Mouse (Mus musculus) thymus, adult 18-20 months (tissue): ENCODE measurements around the gene Kcnq4.

Experiments used
- DNase-seq, 2 experiments: peaks; one replicate each; pipeline ENCODE4 v3.0.0; 2022; ENCODE audit warnings: mixed read lengths in 2 of 2

Gene Kcnq4

GRCm38 (mm10) chr4:120721574-120721973 is 26.8 kb downstream of the Kcnq4 start:
- no peak for DNase-seq

DNA sequence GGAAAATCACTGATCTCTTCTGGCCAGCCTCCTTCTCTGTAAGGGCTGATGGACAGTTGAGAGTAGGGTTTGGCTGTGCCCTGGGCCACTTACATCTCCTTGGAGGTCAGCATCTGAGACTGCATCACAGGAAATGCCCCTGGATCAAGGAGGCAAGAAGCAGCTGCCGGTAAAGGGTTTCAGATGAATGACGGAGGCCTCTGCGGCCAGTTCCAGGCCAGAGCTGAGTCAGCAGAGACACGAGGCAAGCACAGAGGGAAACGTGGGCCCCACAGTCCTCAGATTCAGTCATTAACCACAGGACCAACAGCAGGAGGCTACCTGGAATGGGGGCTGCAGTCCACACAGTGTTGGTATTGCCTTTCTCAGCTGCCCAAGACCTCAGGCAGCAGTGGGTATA is 29.3 kb downstream of the Kcnq4 start:
- no peak for DNase-seq

GRCm38 (mm10) chr4:120717591-120717990 is 30.8 kb downstream of the Kcnq4 start:
- DNase-seq: no peak

DNA sequence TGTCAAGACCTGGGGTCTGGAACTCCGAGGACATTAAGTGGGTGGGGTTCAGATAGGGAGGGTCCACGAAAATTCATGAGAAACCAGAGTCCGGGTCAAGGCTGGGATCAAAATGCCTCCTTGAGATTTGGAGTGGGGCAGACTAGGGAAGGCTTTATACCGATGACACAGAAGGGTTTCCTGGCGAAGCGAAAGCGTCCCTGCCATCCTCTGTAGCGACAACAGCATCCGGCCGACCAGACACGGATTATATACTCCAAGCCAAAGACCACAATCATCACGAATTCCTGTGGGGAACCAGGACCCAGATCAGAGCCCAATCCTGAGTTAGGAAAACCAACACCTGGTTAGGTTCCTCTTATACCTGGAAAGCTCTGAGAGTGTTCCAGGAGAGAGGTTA is 31.6 kb downstream of the Kcnq4 start:
- DNase-seq: no peak

GRCm38 (mm10) chr4:120716141-120716571 is 32.3 kb downstream of the Kcnq4 start:
- DNase-seq: peak; percentile 26 to 28

DNA sequence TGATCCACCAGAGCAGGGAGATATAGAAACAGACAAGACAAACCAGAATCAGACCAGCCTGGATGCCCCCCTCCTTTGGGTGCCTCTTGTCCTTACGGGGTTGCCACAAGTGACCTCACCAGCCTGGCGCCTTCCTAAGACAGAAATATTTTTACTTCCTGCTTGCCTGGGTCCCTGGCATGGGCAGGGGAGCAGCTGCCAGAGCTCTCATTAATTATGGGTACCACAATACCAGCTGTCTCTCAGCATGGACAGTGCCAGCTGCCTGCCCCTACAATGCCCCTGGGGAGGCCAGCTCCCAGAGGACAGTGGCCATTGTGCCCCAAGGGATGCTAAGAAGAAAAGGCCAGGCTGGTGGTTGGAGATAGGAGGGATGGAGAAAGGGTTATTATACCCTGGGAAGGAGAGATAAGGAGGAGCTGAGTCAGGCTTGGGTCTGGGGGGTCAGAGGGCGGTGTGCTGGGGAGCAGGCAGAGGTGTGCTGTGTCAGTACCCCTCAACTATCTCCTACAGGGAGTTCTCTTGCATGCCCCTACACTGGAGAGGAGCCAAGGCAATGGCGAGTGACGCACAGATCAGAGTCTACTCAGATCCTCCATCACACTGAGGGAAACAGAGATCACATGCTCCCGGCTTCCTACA is 34.4 kb downstream of the Kcnq4 start:
- DNase-seq: no peak

GRCm38 (mm10) chr4:120713021-120713420 is 35.4 kb downstream of the Kcnq4 start:
- no peak for DNase-seq

DNA sequence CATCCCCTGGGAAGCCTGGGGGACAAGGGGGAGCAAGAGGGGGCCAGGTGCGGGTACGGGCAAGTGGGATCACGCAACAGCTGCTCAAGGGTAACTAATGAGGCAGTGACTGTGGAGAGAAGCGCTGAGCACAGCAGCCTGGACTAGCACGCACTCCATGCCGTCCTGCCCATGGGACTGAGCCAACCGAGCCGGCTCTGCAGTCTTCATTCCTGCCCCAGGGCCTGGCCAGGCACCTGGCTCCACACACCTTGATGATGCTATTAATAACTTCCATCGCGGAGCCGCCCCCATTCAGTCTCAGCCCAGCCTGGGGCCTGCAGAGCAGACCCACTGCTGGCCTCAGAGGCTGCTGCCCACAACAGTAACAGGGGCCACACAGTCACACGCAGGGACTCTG is 36.2 kb downstream of the Kcnq4 start:
- DNase-seq: no peak

- no peak for DNase-seq
These were observed 45.9 kb downstream of the Kcnq4 start for GRCm38 (mm10) chr4:120702511-120702910.

GRCm38 (mm10) chr4:120702056-120702455 is 46.4 kb downstream of the Kcnq4 start:
- no peak for DNase-seq

- DNase-seq: no peak
These were observed 47.2 kb downstream of the Kcnq4 start for GRCm38 (mm10) chr4:120701180-120701579.

GRCm38 (mm10) chr4:120697799-120698484 is 50.5 kb downstream of the Kcnq4 start:
- no peak for DNase-seq

- no peak for DNase-seq
These were observed 51.1 kb downstream of the Kcnq4 start for GRCm38 (mm10) chr4:120697353-120697752.

GRCm38 (mm10) chr4:120692717-120693116 is 55.7 kb downstream of the Kcnq4 start:
- DNase-seq: no peak

DNA sequence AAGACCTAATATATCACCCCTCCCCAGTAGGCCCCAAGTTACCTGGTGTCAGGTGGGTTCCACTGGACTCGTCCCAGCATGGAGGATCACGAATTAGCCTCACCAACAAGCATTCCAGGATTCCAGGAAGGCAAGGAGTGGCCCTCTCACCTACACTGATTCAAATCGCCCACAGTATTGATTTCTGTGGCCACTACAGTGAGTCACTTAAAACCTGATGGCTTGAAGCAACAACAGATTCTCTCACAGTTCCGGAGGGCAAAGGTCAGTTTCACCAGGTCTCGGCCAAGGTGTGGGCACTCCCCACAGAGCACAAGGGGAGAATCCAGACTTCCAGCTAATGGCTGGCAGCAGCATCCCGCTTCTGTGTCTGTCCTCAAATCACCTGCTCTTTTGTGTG is 59.1 kb downstream of the Kcnq4 start:
- no peak for DNase-seq

- DNase-seq: no peak
These were observed 61.1 kb downstream of the Kcnq4 start for GRCm38 (mm10) chr4:120687282-120687681.

DNA sequence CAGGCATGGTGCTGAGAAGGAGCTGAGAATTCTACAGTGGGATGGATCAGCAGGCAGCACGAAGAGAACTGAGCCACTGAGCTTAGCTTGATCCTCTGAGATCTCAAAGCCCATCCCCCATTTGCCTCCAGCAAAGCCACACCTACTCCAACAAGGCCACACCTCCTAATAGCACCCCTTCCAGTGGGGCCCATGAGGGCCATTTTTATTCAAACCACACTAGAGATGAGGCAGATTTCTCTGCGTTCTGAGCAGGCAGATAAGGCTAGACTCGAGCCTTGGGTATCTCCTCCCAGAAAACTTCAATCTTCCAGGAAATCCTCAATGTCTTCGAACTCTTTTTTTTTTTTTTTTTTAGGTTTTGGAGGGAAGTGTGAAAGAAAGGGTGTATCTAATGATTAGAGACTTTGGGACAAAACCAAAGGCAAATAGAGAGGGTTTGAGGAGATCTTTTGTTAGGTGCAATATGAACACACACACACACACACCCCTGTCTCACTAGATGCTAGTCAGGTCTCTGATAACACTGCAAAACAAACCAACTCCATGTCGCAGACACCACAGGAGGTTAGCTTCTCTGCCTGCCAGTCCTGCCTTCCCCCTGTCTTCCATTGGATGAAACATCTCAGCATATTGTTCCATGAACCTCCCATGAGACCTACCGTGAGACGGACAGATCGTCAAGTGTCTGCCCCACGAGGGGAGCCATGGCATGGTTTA is 65.0 kb downstream of the Kcnq4 start:
- DNase-seq: no peak

- DNase-seq: peak in 1 of 2 experiments; percentile 33
These were observed 66.2 kb downstream of the Kcnq4 start for GRCm38 (mm10) chr4:120682168-120682567.

DNA sequence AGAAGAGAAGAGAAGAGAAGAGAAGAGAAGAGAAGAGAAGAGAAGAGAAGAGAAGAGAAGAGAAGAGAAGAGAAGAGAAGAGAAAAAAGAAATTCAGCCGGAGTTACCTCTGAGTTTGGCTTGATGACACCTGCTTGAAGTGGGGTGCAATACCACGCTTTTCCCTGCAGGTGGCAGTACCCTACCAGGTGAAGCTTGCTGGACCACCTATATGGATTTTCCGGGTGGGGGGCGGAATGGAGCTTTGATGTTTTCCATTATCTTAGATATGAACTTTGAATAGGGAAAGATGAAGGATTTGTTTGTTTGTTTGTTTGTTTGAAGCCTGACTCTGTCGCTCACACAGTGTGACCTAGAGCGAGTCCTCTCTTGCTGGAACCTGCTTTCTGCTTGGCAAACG is 67.5 kb downstream of the Kcnq4 start:
- DNase-seq: no peak

GRCm38 (mm10) chr4:120675640-120676039 is 72.8 kb downstream of the Kcnq4 start:
- DNase-seq: no peak

DNA sequence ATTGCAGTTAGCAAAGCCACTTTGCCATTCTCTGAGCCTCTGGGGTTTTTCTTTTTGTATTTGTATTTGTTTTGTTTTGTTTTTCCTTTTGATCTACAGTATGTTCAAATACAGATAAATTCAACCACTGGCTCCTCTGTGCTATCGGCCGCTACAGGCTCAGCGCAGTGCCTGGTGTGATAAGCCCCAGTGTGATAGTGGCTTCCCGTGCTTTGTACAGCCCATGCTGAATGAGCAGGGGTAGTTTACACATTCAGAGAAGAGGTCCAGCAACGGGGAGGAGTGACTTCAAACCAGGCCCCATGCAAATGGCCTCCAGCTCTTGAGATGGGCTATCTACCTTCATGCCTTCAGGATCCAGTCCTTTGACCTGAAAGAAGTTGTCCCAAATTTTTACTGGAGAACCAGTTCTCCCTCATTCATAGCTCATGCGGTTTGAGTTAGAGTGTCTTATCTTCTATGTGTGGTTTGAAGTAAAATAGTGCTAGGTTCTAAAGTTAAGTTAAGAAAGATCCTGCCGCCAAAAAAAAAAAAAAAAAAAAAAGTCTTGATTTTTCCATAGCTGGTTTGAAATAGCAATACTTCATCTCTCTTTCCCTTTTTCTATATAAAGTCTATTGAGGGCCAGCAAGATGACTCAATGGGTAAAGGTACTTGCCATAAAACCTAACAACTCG is 73.5 kb downstream of the Kcnq4 start:
- DNase-seq: no peak

- DNase-seq: no peak
These were observed 74.8 kb downstream of the Kcnq4 start for GRCm38 (mm10) chr4:120673606-120674005.

DNA sequence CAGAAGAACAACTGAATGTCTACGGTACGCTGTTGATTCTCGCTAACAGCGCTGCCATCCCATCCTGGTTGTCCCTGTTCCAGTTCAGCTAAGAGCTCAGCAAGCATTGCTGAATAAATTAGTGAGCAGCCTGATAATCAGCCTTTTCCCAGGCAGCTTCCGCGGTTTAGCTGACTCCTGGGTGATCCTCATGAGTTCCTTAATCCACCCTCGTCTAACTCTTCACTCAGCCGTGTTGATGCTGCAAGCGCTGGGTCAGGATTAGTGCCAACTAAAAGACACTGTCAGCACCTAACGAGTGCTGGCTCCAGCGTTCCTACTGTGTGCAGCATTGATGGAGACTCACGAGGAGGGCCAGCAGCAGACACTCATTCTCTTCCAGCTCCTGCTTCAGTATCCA is 77.4 kb downstream of the Kcnq4 start:
- DNase-seq: no peak
